Mouse (Mus musculus) hematopoietic stem cell, adult 5-6 weeks (primary cell): ENCODE results near the gene Gm28051. TPM values are rescaled to one million over a fixed set of nuclear protein-coding genes. Genes with fewer than 3 reads are reported as not detected.

Experiments used
- ATAC-seq, 2 experiments: fragments of 125-278 bp in 1 of 2; replicated peaks in 1 of 2; 2 replicates each; pipeline ENCODE4 v1.8.0; 2016 to 2017; ENCODE audit warnings: inconsistent platforms in 2 of 2, mild to moderate bottlenecking in 2 of 2, moderate number of reproducible peaks in 2 of 2, low read depth in 1 of 2, moderate TSS enrichment in 1 of 2; ENCODE audit not compliant: low FRiP score in 2 of 2, poor library complexity in 2 of 2, severe bottlenecking in 2 of 2, insufficient read depth in 1 of 2, low TSS enrichment in 1 of 2
- total RNA-seq: library from RNA; stranded (forward); fragments of 172-1452, 232-1000 nt; gene quantifications from 2 replicates; pipeline ENCODE4 v1.2.3, GENCODE M21; 2017

Gene Gm28051
- total RNA-seq, 1 experiment from 2014 or later, result not detected

DNA sequence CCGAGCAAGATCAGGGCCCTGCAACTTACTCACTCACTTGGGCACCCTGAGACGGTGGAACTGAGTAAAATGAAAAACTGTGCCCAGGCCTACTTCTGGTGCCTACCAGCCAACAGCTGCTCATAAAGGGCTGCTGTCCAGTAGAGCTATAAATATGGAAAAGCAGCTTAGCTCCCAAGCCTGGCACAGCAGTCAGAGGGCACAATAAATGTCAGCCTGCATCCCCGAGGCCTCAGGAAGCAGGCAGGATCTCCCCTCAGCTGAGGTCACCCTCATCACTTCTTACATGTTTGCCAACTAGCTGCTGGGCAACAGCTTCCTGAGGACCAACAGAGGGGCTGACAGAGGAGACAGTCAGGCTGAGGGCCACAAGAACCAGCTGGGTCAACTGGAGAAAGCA is 80.5 kb downstream of the Gm28051 start:
- ATAC-seq, result no peak

DNA sequence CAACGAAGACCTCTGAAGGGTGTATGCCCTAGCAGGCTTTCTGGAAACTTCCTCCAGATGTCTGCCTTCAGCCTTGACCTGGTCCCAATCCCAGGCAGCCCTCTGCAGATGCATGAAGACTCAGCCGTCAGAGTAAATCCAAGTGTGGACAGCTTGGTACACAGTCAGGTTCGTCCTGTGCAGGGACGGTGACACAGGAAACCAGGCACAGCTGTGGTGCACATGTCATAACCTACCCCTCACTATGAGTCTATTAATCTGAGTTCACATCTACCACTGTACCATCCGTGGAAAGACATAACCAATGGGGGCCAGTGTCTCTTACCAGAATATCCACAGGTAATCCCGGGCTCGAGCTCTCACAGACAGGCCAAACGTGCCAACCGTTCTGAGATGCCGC is 83.0 kb downstream of the Gm28051 start:
- 0 out of 4 replicates have a peak, but pooled peaks of 1 of the 2 experiments have one; percentile 8 for ATAC-seq

DNA sequence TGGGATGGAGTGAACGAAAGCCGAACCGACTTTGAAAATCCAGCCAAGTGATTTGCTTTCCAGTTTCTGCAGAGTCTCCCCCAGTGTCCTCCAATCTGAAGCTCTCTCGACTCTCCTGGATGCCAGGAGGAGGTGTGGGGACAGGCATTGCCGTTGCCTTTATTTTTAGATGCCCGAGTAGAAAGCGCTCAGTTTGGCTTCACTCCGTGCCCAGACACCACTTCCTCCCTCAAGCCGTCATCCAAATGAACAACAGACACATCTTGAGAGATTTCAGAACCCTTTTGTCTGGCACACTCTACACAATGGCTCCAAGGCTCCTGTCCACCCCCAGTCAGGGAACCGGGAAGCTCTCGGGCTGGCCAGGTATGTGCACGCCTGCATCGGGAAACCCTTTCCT is 83.4 kb downstream of the Gm28051 start:
- no peak for ATAC-seq

DNA sequence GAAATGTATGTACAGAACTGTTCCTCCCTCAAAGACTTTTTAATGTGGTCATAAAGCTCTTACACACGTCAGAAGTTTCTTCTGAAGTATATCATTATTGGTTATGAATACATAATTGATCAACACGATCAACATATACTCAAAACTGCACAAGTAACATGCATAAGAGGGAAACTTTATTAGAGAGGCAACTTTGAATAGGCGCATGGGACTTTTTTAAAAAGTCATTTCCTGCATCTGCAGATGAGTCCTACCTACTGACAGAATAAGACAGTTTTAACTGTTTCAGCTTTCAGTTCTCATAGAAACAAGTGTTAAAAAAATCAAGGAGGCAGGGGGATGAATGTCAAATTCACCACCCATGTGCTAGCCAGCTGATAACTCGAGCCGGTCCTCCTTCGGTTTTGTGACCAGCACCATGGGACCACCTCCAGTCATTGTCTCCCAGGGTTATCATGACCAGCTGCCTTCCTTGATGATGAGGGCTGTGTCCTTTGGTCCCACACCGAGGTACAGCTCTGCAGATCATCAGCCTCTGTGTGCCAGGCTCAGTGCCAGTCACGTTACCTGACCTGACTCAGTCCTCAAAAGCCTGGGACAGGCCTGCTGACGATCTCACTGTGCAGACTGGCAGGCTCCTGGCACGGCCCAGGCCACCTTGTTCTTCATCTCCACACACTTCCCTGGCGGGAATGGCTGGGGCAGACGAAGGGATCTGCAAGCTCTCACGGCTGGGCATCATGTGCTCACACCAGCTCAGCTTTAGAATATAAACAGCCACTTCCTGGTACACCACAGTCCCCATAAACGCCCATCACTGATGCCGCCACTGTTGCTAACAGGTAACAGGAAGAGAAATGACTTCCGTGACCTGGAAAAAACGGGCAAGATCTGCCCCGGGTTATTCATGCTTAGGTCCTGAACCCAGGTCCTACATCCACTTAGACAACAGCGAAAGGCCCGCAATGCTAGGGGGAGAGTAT is 84.4 kb downstream of the Gm28051 start:
- ATAC-seq, result no peak

- peak; percentile 38 to 41; a peak in 2 of 4 replicates for ATAC-seq
These were observed 85.4 kb downstream of the Gm28051 start for GRCm38 (mm10) chr12:102672176-102672575.

GRCm38 (mm10) chr12:102670848-102671247 is 86.7 kb downstream of the Gm28051 start:
- peak; percentile 47 to 54; a peak in 3 of 4 replicates for ATAC-seq

Other genes with a start within 250 kb of the Gm28051 start
- gene Chga, start 202.8 kb downstream of the Gm28051 start, total RNA-seq, result 0.94 and 1.1 TPM in 2 replicates
- gene Itpk1, start 52.8 kb downstream of the Gm28051 start, total RNA-seq, result 19.1 and 20.7 TPM in 2 replicates
- gene Moap1, start 14.1 kb downstream of the Gm28051 start, total RNA-seq, result 10.8 and 17.4 TPM in 2 replicates
- 8.4 and 10.9 TPM in 2 replicates for gene Tmem251, start 14.0 kb downstream of the Gm28051 start, total RNA-seq
- gene Gon7, start within 50 bp of the Gm28051 start, total RNA-seq, result 16.5 and 26.2 TPM in 2 replicates
- 56.6 and 63.3 TPM in 2 replicates for gene Ubr7, start 202 bp upstream of the Gm28051 start, total RNA-seq
- 7.3 and 9.8 TPM in 2 replicates for gene Gm20604, start 907 bp upstream of the Gm28051 start, total RNA-seq
- 31.6 and 36.5 TPM in 2 replicates for gene Btbd7, start 120.7 kb upstream of the Gm28051 start, total RNA-seq
- gene Cox8c, start 141.6 kb upstream of the Gm28051 start, total RNA-seq, result not detected in 2 replicates
- gene Unc79, start 191.1 kb upstream of the Gm28051 start, total RNA-seq, result 0.35 and 0.44 TPM in 2 replicates